Mouse (Mus musculus) liver, adult 2 months (tissue): ENCODE results near the gene Glis3.

Source experiments
- CTCF ChIP-seq: fragments of 200-500 bp; IDR thresholded peaks from 2 replicates; pipeline ENCODE4 v1.5.1; 2011; ENCODE audit warnings: low read depth, low read length, control low read depth
- POLR2A ChIP-seq: fragments of 200-500 bp; IDR thresholded peaks from 2 replicates; pipeline ENCODE4 v1.6.1; 2011; ENCODE audit warnings: low read length, control low read depth; ENCODE audit not compliant: insufficient read depth; ENCODE audit errors: extremely low read depth

DNA sequence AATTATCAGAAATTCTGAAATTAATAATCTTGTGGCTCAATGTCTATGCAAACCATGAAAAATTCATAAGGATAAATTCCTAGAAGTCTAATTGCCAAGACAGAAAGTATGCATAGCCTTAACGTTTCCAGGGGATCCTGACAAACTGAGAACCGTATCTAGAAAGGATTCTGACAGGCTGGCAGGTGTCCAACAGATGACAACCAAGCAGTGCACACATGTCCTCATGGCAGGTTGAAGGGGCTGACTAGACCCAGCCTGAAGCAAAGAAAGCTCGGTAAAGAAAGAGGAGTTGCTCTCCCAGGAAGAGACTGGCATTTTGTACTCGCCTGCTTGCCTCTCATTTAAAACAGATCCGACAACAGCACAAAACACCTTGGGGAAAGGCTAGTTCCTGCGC lies 184.0 kb downstream of the Glis3 start:
- no peak for TF ChIP-seq POLR2A
- TF ChIP-seq CTCF, result no peak
